ENCODE assay signal across 9 mouse cellular contexts in genomic region chr2:127757171-127757570, GRCm38 (mm10). TPM values are rescaled to one million over a fixed set of nuclear protein-coding genes. Genes with fewer than 3 reads are reported as not detected.
DNase-seq lines count a peak whose midpoint lies in the region; ATAC-seq and TF ChIP-seq lines count a peak whose summit lies in the region.
"Had no signal": no experiment of that assay in that cellular context is flagged by ENCODE, and none has a peak within 500 bp of the region (broad histone marks: within the 10 kb centered on the region; RNA-seq: fewer than 3 reads in every experiment).

No protein-coding gene starts in this region.

- DNase-seq in gastrocnemius, adult 18-20 months (ENCODE audit: low spot score) = peak; percentile 57
- no peak for DNase-seq in gastrocnemius, postnatal 10 days
- peak; percentile 86 to 94 for DNase-seq in cerebellum, adult 2 months
- DNase-seq in midbrain, embryonic 11.5 days (ENCODE audit: low spot score, missing footprints) = no peak
- DNase-seq in spleen, adult 12 weeks (ENCODE audit: low spot score) = no peak

- peaks cover 33% of the 10 kb centered on the region for H3K4me1 ChIP-seq in cerebellum, adult 2 months (ENCODE audit: control insufficient read depth, insufficient read depth, low read length)
- H3K4me1 ChIP-seq in heart, embryonic 14.5 days (ENCODE audit: control insufficient read depth in 2 of 2, insufficient read depth in 2 of 2, low read length in 2 of 2) = peaks cover 3 to 19% of the 10 kb centered on the region in 2 experiments
- no peaks in the 10 kb centered on the region for H3K4me1 ChIP-seq in midbrain, embryonic 11.5 days (ENCODE audit: control insufficient read depth, insufficient read depth, low read length)

- no peak; the same call in 1 of the 2 replicates for TF ChIP-seq POLR2A in cerebellum, adult 2 months (IDR thresholded peaks at IDR 0.05; ENCODE audit: borderline replicate concordance, insufficient read depth, low read length)

- no peak overlapping the region for H3K4me3 ChIP-seq in cerebellum, adult 2 months (replicated peaks; ENCODE audit: insufficient read depth, low read depth, low read length)
- H3K4me3 ChIP-seq in heart, embryonic 14.5 days (ENCODE audit: control insufficient read depth in 1 of 2, insufficient read depth in 1 of 2, low read depth in 1 of 2, low read length in 2 of 2) = no peak overlapping the region
- H3K4me3 ChIP-seq in midbrain, embryonic 11.5 days (ENCODE audit: low read depth, low read length) = no peak overlapping the region
- H3K4me3 ChIP-seq: myocyte had no signal

- 5% methylated on average over 8 of the region's 8 CpGs for WGBS in cerebellum, adult 2 months
- WGBS in heart, embryonic 14.5 days = 28% methylated on average over 8 of the region's 8 CpGs
- WGBS in midbrain, embryonic 11.5 days = 47% methylated on average over 8 of the region's 8 CpGs

- peak overlapping the region; percentile 26; the same call in 1 of the 2 replicates for H3K4me2 ChIP-seq in heart, embryonic 14.5 days (ENCODE audit: low read length)
- H3K4me2 ChIP-seq in midbrain, embryonic 11.5 days = no peak overlapping the region

- no peaks in the 10 kb centered on the region for H3K27me3 ChIP-seq in cerebellum, adult 2 months (ENCODE audit: control insufficient read depth, insufficient read depth, low read length)
- no peaks in the 10 kb centered on the region for H3K27me3 ChIP-seq in heart, embryonic 14.5 days (ENCODE audit: control insufficient read depth, insufficient read depth, low read length)
- no peaks in the 10 kb centered on the region for H3K27me3 ChIP-seq in midbrain, embryonic 11.5 days (ENCODE audit: control insufficient read depth, insufficient read depth, low read length)

- no peaks in the 10 kb centered on the region for H3K9me3 ChIP-seq in heart, embryonic 14.5 days (ENCODE audit: control insufficient read depth, low read length)
- no peaks in the 10 kb centered on the region for H3K9me3 ChIP-seq in midbrain, embryonic 11.5 days (ENCODE audit: control insufficient read depth, low read length)

- H3K9ac ChIP-seq in heart, embryonic 14.5 days (ENCODE audit: low read length) = peak overlapping the region; percentile 35
- H3K9ac ChIP-seq in midbrain, embryonic 11.5 days (ENCODE audit: low read length) = no peak overlapping the region

- peak overlapping the region; percentile 84 for H3K27ac ChIP-seq in cerebellum, adult 2 months (ENCODE audit: insufficient read depth, low read length)
- H3K27ac ChIP-seq in heart, embryonic 14.5 days (replicated peaks in 1 of 2; ENCODE audit: control insufficient read depth in 1 of 2, insufficient read depth in 1 of 2, low read depth in 2 of 2, low read length in 2 of 2) = no peak overlapping the region
- peak overlapping the region; percentile 35; the same call in 1 of the 2 replicates for H3K27ac ChIP-seq in midbrain, embryonic 11.5 days (ENCODE audit: low read depth, low read length)

- TF ChIP-seq CTCF in cerebellum, adult 2 months (IDR thresholded peaks at IDR 0.05; ENCODE audit: borderline replicate concordance, insufficient read depth, low read depth, low read length) = no peak

- 0 out of 2 replicates have a peak, but pooled peaks cover 8% of the 10 kb centered on the region for H3K36me3 ChIP-seq in heart, embryonic 14.5 days (ENCODE audit: control insufficient read depth, insufficient read depth, low read length)
- peaks cover 3% of the 10 kb centered on the region for H3K36me3 ChIP-seq in midbrain, embryonic 11.5 days (ENCODE audit: control insufficient read depth, insufficient read depth, low read length)

- ATAC-seq in heart, embryonic 14.5 days (ENCODE audit: insufficient number of reproducible peaks, insufficient read depth, low FRiP score, low read depth) = no peak
- ATAC-seq in midbrain, embryonic 11.5 days (ENCODE audit: low FRiP score) = 0 out of 2 replicates have a peak, but pooled peaks have one; percentile 48
- no peak for ATAC-seq in CD4-positive, CD25-positive, alpha-beta regulatory T cell, adult 4 months
- no peak for ATAC-seq in granulocyte monocyte progenitor cell, adult 5-6 weeks (replicated peaks; ENCODE audit: poor library complexity, severe bottlenecking)

RNA-seq across cellular contexts. Expression of gene Mall, which starts 27.4 kb away (rescaled TPM):
- total RNA-seq in gastrocnemius, adult 18-20 months (2021) = 1 to 10 TPM; 2.2 to 4.9 TPM
- total RNA-seq in gastrocnemius, postnatal 10 days (2021) = 1 to 10 TPM; 6.3 to 7.2 TPM
- 0.84 and 0.98 TPM in 2 replicates for polyA plus RNA-seq in cerebellum, adult 2 months (2012; rRNA removed)
- 7.2 and 8.3 TPM in 2 replicates for polyA plus RNA-seq in heart, embryonic 14.5 days (2014; fragmentation: Nextera tagmentation; extraction: Ambion mirVana)
- 0.61 and 0.77 TPM in 2 replicates for polyA plus RNA-seq in midbrain, embryonic 11.5 days (2014; fragmentation: Nextera tagmentation; extraction: Ambion mirVana)
- polyA plus RNA-seq in CD4-positive, CD25-positive, alpha-beta regulatory T cell, adult 4 months (2017; shearing (Covaris generic)) = not detected
- not detected in 2 replicates for total RNA-seq in granulocyte monocyte progenitor cell, adult 5-6 weeks (2014; fragmentation: Nextera tagmentation)
- not detected in 2 replicates for total RNA-seq in granulocyte monocyte progenitor cell, adult 5-6 weeks (2017)
- polyA plus RNA-seq: myocyte had no signal

RNA-seq across cellular contexts. Expression of gene Nphp1, which starts 31.5 kb away (rescaled TPM):
- 10 to 100 TPM; 21.9 to 23.8 TPM for total RNA-seq in gastrocnemius, adult 18-20 months (2021)
- total RNA-seq in gastrocnemius, postnatal 10 days (2021) = 10 to 100 TPM; 12.9 to 14.1 TPM
- polyA plus RNA-seq in cerebellum, adult 2 months (2012; rRNA removed) = 10.6 and 11.4 TPM in 2 replicates
- 16.1 and 17.3 TPM in 2 replicates for polyA plus RNA-seq in heart, embryonic 14.5 days (2014; fragmentation: Nextera tagmentation; extraction: Ambion mirVana)
- 35.5 and 36.5 TPM in 2 replicates for polyA plus RNA-seq in midbrain, embryonic 11.5 days (2014; fragmentation: Nextera tagmentation; extraction: Ambion mirVana)
- polyA plus RNA-seq in CD4-positive, CD25-positive, alpha-beta regulatory T cell, adult 4 months (2017; shearing (Covaris generic)) = under 1 TPM in 1 of 2 experiments, not detected in 1; 0.27 TPM
- 14.8 and 16.3 TPM in 2 replicates for total RNA-seq in granulocyte monocyte progenitor cell, adult 5-6 weeks (2014; fragmentation: Nextera tagmentation)
- 12.0 and 14.8 TPM in 2 replicates for total RNA-seq in granulocyte monocyte progenitor cell, adult 5-6 weeks (2017)

RNA-seq across cellular contexts. Expression of gene Mtln, which starts 35.1 kb away (rescaled TPM):
- total RNA-seq in gastrocnemius, adult 18-20 months (2021) = 100 to 1,000 TPM; 121 to 130 TPM
- total RNA-seq in gastrocnemius, postnatal 10 days (2021) = 10 to 100 TPM; 64.1 to 80.2 TPM
- polyA plus RNA-seq in cerebellum, adult 2 months (2012; rRNA removed) = 104 and 106 TPM in 2 replicates
- 47.7 and 50.4 TPM in 2 replicates for polyA plus RNA-seq in heart, embryonic 14.5 days (2014; fragmentation: Nextera tagmentation; extraction: Ambion mirVana)
- polyA plus RNA-seq in midbrain, embryonic 11.5 days (2014; fragmentation: Nextera tagmentation; extraction: Ambion mirVana) = 30.1 and 30.8 TPM in 2 replicates
- 10 to 100 TPM; 28.9 to 40.0 TPM for polyA plus RNA-seq in CD4-positive, CD25-positive, alpha-beta regulatory T cell, adult 4 months (2017; shearing (Covaris generic))
- total RNA-seq in granulocyte monocyte progenitor cell, adult 5-6 weeks (2014; fragmentation: Nextera tagmentation) = 27.5 and 38.7 TPM in 2 replicates
- 38.6 and 44.3 TPM in 2 replicates for total RNA-seq in granulocyte monocyte progenitor cell, adult 5-6 weeks (2017)

Comparison
In these comparisons a context has a peak if more than half of its experiments do, and no peak if none do; other contexts are left out.
1. DNase-seq: peak in gastrocnemius, adult 18-20 months (single experiment) and cerebellum, adult 2 months (2 of 2); none in gastrocnemius, postnatal 10 days (single experiment), midbrain, embryonic 11.5 days (single experiment) and spleen, adult 12 weeks (single experiment).
2. H3K27ac ChIP-seq: peak in cerebellum, adult 2 months (single experiment) and midbrain, embryonic 11.5 days (single experiment); none in heart, embryonic 14.5 days (0 of 2).